Mouse (Mus musculus) forebrain, embryonic 16.5 days (tissue): ENCODE data around the gene Xiap. TPM values are rescaled to one million over a fixed set of nuclear protein-coding genes. Genes with fewer than 3 reads are reported as not detected.

ENCODE experiments used
- ATAC-seq: fragments of 200-750 bp; cut with Nextera tagmentation; 2 replicates; pipeline ENCODE4 v1.8.0; 2017; ENCODE audit warnings: mild to moderate bottlenecking, moderate library complexity
- H3K27ac ChIP-seq: fragments of 300-500 bp; sonication (generic); 2 replicates; pipeline ENCODE4 v1.5.1; 2014; ENCODE audit warnings: low read length, control low read depth
- H3K27me3 ChIP-seq: fragments of 300-500 bp; sonication (generic); replicated peaks from 2 replicates; pipeline ENCODE4 v1.6.1; 2014; ENCODE audit warnings: low read length; ENCODE audit not compliant: control insufficient read depth, insufficient read depth
- H3K36me3 ChIP-seq: fragments of 300-500 bp; sonication (generic); 2 replicates; pipeline ENCODE4 v1.6.1; 2014; ENCODE audit not compliant: control insufficient read depth, insufficient read depth
- H3K4me1 ChIP-seq: fragments of 300-500 bp; sonication (generic); replicated peaks from 2 replicates; pipeline ENCODE4 v1.6.1; 2014; ENCODE audit warnings: low read length; ENCODE audit not compliant: control insufficient read depth, insufficient read depth
- H3K4me2 ChIP-seq: fragments of 300-500 bp; sonication (generic); 2 replicates; pipeline ENCODE4 v1.6.1; 2014; ENCODE audit warnings: mild to moderate bottlenecking, low read length, control low read depth
- H3K4me3 ChIP-seq: fragments of 300-500 bp; sonication (generic); replicated peaks from 2 replicates; pipeline ENCODE4 v1.5.1; 2014; ENCODE audit warnings: mild to moderate bottlenecking, low read length, control low read depth
- H3K9ac ChIP-seq: fragments of 300-500 bp; sonication (generic); replicated peaks from 2 replicates; pipeline ENCODE4 v1.6.1; 2014; ENCODE audit warnings: low read depth, low read length, control low read depth
- H3K9me3 ChIP-seq: fragments of 300-500 bp; sonication (generic); 2 replicates; pipeline ENCODE4 v1.6.1; 2016; ENCODE audit warnings: low read length; ENCODE audit not compliant: control insufficient read depth
- WGBS: fragments of 180-500 bp; shearing (Covaris S2); extraction: QIAGEN DNeasy Blood & Tissue Kit; methylation state at CpG from one replicate; pipeline ENCODE4 v1.1.7; 2014; 5-methylcytosine and 5-hydroxymethylcytosine counted together
- polyA plus RNA-seq: library from polyadenylated mRNA; unstranded; fragments of >200 nt; fragmentation: Nextera tagmentation; extraction: Ambion mirVana; gene quantifications from 2 replicates; pipeline ENCODE4 v1.2.1, GENCODE M21; 2015

Xiap gene
- polyA plus RNA-seq, 1 experiment from 2014 or later, result 10.5 TPM

GRCm38 (mm10) chrX:42139882-42140281, 80.4 kb downstream of the Xiap start:
- Histone ChIP-seq H3K27ac (no peak overlapping the region), H3K4me2 (no peak overlapping the region), H3K9ac (no peak overlapping the region), H3K4me1 (no peaks in the 10 kb centered on the region), H3K9me3 (no peaks in the 10 kb centered on the region), H3K36me3 (no peaks in the 10 kb centered on the region), H3K27me3 (no peaks in the 10 kb centered on the region), H3K4me3 (no peak overlapping the region)
- ATAC-seq, result no peak
- WGBS, result 69% methylated on average over 9 of the region's 9 CpGs

DNA sequence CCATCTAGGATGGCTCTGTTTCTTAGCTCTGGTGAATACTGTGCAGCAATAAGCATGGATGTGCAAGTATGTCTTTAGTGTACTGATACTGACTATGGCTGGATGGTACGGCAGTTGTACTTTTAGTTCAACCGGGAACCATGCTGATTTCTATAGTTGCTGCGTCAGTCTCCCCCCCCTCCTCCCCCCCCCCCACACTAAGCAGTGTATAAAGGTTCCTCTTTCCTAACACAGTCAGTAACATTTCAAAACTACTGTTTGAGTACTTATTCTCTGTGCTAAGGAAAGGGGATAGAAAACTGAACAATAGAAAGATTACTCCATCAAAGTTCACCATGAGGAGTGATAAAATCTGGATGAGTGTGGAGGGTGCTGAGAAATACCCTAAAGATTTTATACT, 83.1 kb downstream of the Xiap start:
- H3K4me3 ChIP-seq, result no peak overlapping the region
- WGBS, result 70% methylated on average over 3 of the region's 3 CpGs
- no peaks in the 10 kb centered on the region for H3K36me3 ChIP-seq
- no peak overlapping the region for H3K9ac ChIP-seq
- no peaks in the 10 kb centered on the region for H3K27me3 ChIP-seq
- H3K4me2 ChIP-seq, result no peak overlapping the region
- no peaks in the 10 kb centered on the region for H3K9me3 ChIP-seq
- no peak for ATAC-seq
- no peak overlapping the region for H3K27ac ChIP-seq
- H3K4me1 ChIP-seq, result no peaks in the 10 kb centered on the region

GRCm38 (mm10) chrX:42143991-42144390, 84.5 kb downstream of the Xiap start:
- Histone ChIP-seq H3K9me3 (no peaks in the 10 kb centered on the region), H3K4me2 (no peak overlapping the region), H3K4me1 (0 out of 2 replicates have a peak, but pooled peaks cover 2% of the 10 kb centered on the region), H3K27me3 (no peaks in the 10 kb centered on the region), H3K36me3 (no peaks in the 10 kb centered on the region), H3K4me3 (no peak overlapping the region), H3K9ac (no peak overlapping the region), H3K27ac (no peak overlapping the region)
- WGBS, result 91% methylated on average over 4 of the region's 4 CpGs
- ATAC-seq, result no peak

DNA sequence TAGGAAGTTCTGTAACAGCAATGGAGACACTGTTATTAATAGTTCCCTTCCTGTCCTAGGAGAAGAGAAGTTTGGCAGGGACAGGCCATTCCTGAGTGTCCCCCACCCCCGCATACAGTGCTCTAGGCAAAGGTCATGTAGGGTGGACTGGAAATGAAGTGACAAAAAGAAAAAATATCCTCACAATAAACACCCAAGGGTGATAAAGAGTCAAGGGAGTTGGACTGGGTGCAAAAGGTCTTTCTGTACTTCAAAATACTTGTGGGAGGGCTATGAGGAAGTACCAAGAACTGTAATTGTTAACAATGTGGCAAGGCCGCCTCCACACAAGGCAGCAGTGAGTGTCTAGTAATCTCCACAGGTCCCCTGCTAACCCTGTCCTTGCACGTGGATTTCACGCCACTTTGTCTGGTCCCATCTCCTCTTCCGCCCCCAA, 88.6 kb downstream of the Xiap start:
- 67% methylated on average over 5 of the region's 5 CpGs for WGBS
- no peak overlapping the region for H3K27ac ChIP-seq
- H3K4me3 ChIP-seq, result no peak overlapping the region
- H3K9ac ChIP-seq, result no peak overlapping the region; the same call in 1 of the 2 replicates
- H3K4me2 ChIP-seq, result peak overlapping the region; percentile 51
- H3K27me3 ChIP-seq, result no peaks in the 10 kb centered on the region
- H3K4me1 ChIP-seq, result 0 out of 2 replicates have a peak, but pooled peaks cover 2% of the 10 kb centered on the region
- no peaks in the 10 kb centered on the region for H3K9me3 ChIP-seq
- no peaks in the 10 kb centered on the region for H3K36me3 ChIP-seq
- no peak for ATAC-seq

GRCm38 (mm10) chrX:42148788-42149556, 89.5 kb downstream of the Xiap start, which contains the start of gene Stag2:
Gene Stag2, plus strand, starts transcription at chrX:42149317.
- Histone ChIP-seq H3K27me3 (no peaks in the 10 kb centered on the region), H3K36me3 (no peaks in the 10 kb centered on the region), H3K9ac (peak within 1 kb of the TSS; percentile 88), H3K4me3 (peak within 1 kb of the TSS; percentile 61), H3K9me3 (no peaks in the 10 kb centered on the region), H3K27ac (peak within 1 kb of the TSS; percentile 99), H3K4me1 (peaks cover 4% of the 10 kb centered on the region; the same call in 1 of the 2 replicates), H3K4me2 (peak within 1 kb of the TSS; percentile 54)
- peak; percentile 79 for ATAC-seq
- WGBS, result 13% methylated on average over 42 of the region's 76 CpGs

GRCm38 (mm10) chrX:42149557-42150345, 90.3 kb downstream of the Xiap start:
- Histone ChIP-seq H3K4me3 (peak overlapping the region; percentile 61), H3K27me3 (no peaks in the 10 kb centered on the region), H3K36me3 (no peaks in the 10 kb centered on the region), H3K9ac (peak overlapping the region; percentile 88), H3K27ac (peak overlapping the region; percentile 99), H3K4me1 (peaks cover 4% of the 10 kb centered on the region; the same call in 1 of the 2 replicates), H3K9me3 (no peaks in the 10 kb centered on the region), H3K4me2 (peak overlapping the region; percentile 54)
- WGBS, result 10% methylated on average over 30 of the region's 71 CpGs
- ATAC-seq, result peak; percentile 48

GRCm38 (mm10) chrX:42150346-42151023, 91.0 kb downstream of the Xiap start:
- peak overlapping the region; percentile 99 for H3K27ac ChIP-seq
- H3K4me3 ChIP-seq, result peak overlapping the region; percentile 61
- peak; percentile 81 for ATAC-seq
- H3K4me1 ChIP-seq, result peaks cover 4% of the 10 kb centered on the region; the same call in 1 of the 2 replicates
- no peaks in the 10 kb centered on the region for H3K36me3 ChIP-seq
- peak overlapping the region; percentile 55 for H3K4me2 ChIP-seq
- H3K9me3 ChIP-seq, result no peaks in the 10 kb centered on the region
- H3K27me3 ChIP-seq, result no peaks in the 10 kb centered on the region
- H3K9ac ChIP-seq, result peak overlapping the region; percentile 88
- 12% methylated on average over 20 of the region's 40 CpGs for WGBS

DNA sequence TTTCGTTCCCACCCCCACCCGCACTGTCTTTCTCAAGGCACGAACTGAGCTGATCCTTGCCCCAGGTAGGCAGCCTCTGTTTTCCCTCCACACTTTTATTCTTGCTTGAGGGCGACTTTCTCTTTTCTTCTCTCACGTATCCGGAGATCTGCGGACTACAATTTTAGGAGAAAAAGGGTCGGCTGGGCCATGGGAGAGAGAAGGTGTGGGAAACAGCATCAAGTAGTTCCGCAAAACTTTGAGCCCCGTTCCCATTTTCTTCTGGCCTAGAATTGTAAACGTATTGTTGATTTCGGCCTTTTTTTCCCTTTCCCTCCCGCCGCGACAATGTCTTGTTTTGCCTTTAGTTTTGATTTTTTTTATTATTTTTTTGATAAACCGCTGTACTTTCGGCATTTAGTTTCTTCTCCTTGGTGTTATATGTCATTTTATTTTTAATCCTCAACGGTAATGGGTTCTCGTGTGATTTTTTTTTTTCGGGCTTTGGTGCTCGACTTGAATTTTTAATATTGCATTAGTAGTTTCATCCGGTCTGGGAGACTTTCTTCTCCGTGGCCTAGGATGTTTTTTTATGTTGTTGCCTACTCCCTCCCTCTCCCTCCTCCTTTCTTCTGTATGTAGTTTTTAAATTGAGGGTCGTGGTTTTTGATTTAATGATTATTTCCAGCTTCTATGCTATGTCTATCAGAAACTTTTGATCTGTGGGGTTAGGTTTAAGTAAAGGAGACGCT, 91.7 kb downstream of the Xiap start:
- peak overlapping the region; percentile 93 for H3K27ac ChIP-seq
- H3K9ac ChIP-seq, result peak overlapping the region; percentile 60
- WGBS, result 16% methylated on average over 25 of the region's 25 CpGs
- H3K4me1 ChIP-seq, result peaks cover 4% of the 10 kb centered on the region; the same call in 1 of the 2 replicates
- H3K27me3 ChIP-seq, result no peaks in the 10 kb centered on the region
- H3K4me2 ChIP-seq, result peak overlapping the region; percentile 55
- no peak for ATAC-seq
- H3K9me3 ChIP-seq, result no peaks in the 10 kb centered on the region
- H3K4me3 ChIP-seq, result peak overlapping the region; percentile 61
- no peaks in the 10 kb centered on the region for H3K36me3 ChIP-seq
